Mouse (Mus musculus) intestine, embryonic 14.5 days (tissue): ENCODE measurements around the gene Elovl4. TPM values are rescaled to one million over a fixed set of nuclear protein-coding genes. Genes with fewer than 3 reads are reported as not detected.
A peak's percentile ranks its signal among the peaks of the same experiment; 100 is the strongest.

Experiments used
- ATAC-seq: fragments of 200-750 bp; cut with Nextera tagmentation; replicated peaks from 2 replicates; pipeline ENCODE4 v1.8.0; 2017; ENCODE audit warnings: low read depth, moderate number of reproducible peaks, moderate TSS enrichment, moderate library complexity; ENCODE audit not compliant: low FRiP score, low TSS enrichment
- DNase-seq: peaks from one replicate; pipeline ENCODE4 v3.0.0-alpha.2; 2018; ENCODE audit warnings: low spot score
- H3K27ac ChIP-seq: fragments of 300-500 bp; sonication (generic); 2 replicates; pipeline ENCODE4 v1.5.1; 2014; ENCODE audit warnings: low read depth, mild to moderate bottlenecking, control low read depth
- H3K27me3 ChIP-seq: fragments of 300-500 bp; sonication (generic); replicated peaks from 2 replicates; pipeline ENCODE4 v1.6.1; 2014; ENCODE audit warnings: low read length, control low read depth; ENCODE audit not compliant: control insufficient read depth, insufficient read depth
- H3K36me3 ChIP-seq: fragments of 300-500 bp; sonication (generic); 2 replicates; pipeline ENCODE4 v1.6.1; 2014; ENCODE audit warnings: low read length, control low read depth; ENCODE audit not compliant: control insufficient read depth, insufficient read depth
- H3K4me1 ChIP-seq: fragments of 300-500 bp; sonication (generic); replicated peaks from 2 replicates; pipeline ENCODE4 v1.6.1; 2014; ENCODE audit warnings: low read length, control low read depth, mixed read lengths; ENCODE audit not compliant: control insufficient read depth, insufficient read depth
- H3K4me2 ChIP-seq: fragments of 300-500 bp; sonication (generic); 2 replicates; pipeline ENCODE4 v1.6.1; 2014; ENCODE audit warnings: low read length
- H3K4me3 ChIP-seq: fragments of 300-500 bp; sonication (generic); 2 replicates; pipeline ENCODE4 v1.5.1; 2014; ENCODE audit warnings: low read depth, low read length, control low read depth, mixed read lengths
- H3K9ac ChIP-seq: fragments of 300-500 bp; sonication (generic); 2 replicates; pipeline ENCODE4 v1.6.1; 2014; ENCODE audit warnings: mild to moderate bottlenecking, low read length
- H3K9me3 ChIP-seq: fragments of 300-500 bp; sonication (generic); 2 replicates; pipeline ENCODE4 v1.6.1; 2016; ENCODE audit warnings: low read length, control low read depth; ENCODE audit not compliant: control insufficient read depth
- WGBS: fragments of 180-500 bp; shearing (Covaris S2); extraction: QIAGEN DNeasy Blood & Tissue Kit; methylation state at CpG from one replicate; pipeline ENCODE4 v1.1.7; 2014; 5-methylcytosine and 5-hydroxymethylcytosine counted together
- polyA plus RNA-seq: library from polyadenylated mRNA; unstranded; fragments of >200 nt; fragmentation: Nextera tagmentation; extraction: Ambion mirVana; gene quantifications from 2 replicates; pipeline ENCODE4 v1.2.1, GENCODE M21; 2014

Elovl4 gene
- polyA plus RNA-seq, 1 experiment from 2014 or later: 9.3 TPM

- H3K4me1 ChIP-seq: no peaks in the 10 kb centered on the region
- H3K4me2 ChIP-seq: no peak overlapping the region
- no peaks in the 10 kb centered on the region for H3K36me3 ChIP-seq
- H3K27ac ChIP-seq: no peak overlapping the region
- ATAC-seq (no peak), DNase-seq (no peak)
- H3K9ac ChIP-seq: no peak overlapping the region
- 83% methylated on average over 7 of the region's 7 CpGs for WGBS
- no peaks in the 10 kb centered on the region for H3K27me3 ChIP-seq
- no peak overlapping the region for H3K4me3 ChIP-seq
- no peaks in the 10 kb centered on the region for H3K9me3 ChIP-seq
Observed at GRCm38 (mm10) chr9:83819188-83819587, 13.1 kb upstream of the Elovl4 start.

GRCm38 (mm10) chr9:83807562-83807961 lies 1.5 kb upstream of the Elovl4 start:
- Histone ChIP-seq H3K9ac (no peak overlapping the region), H3K9me3 (no peaks in the 10 kb centered on the region), H3K27ac (no peak overlapping the region), H3K4me2 (no peak overlapping the region), H3K27me3 (peaks cover 29% of the 10 kb centered on the region), H3K36me3 (no peaks in the 10 kb centered on the region), H3K4me1 (peaks cover 6% of the 10 kb centered on the region; the same call in 1 of the 2 replicates), H3K4me3 (no peak overlapping the region)
- ATAC-seq: no peak
- 7% methylated on average over 2 of the region's 2 CpGs for WGBS
- DNase-seq: no peak

GRCm38 (mm10) chr9:83805164-83805976 lies 707 bp downstream of the Elovl4 start:
- Histone ChIP-seq H3K27ac (peak overlapping the region; percentile 47), H3K4me2 (peak overlapping the region; percentile 97), H3K36me3 (no peaks in the 10 kb centered on the region), H3K9ac (peak overlapping the region; percentile 51), H3K4me3 (peak overlapping the region; percentile 70), H3K27me3 (peaks cover 29% of the 10 kb centered on the region), H3K9me3 (no peaks in the 10 kb centered on the region), H3K4me1 (peaks cover 6% of the 10 kb centered on the region; the same call in 1 of the 2 replicates)
- DNase-seq (peak; percentile 77), ATAC-seq (peak; percentile 76)
- WGBS: under 1% methylated on average over 37 of the region's 37 CpGs

GRCm38 (mm10) chr9:83804341-83804740 lies 1.7 kb downstream of the Elovl4 start:
- WGBS: 60% methylated on average over 13 of the region's 13 CpGs
- H3K36me3 ChIP-seq: no peaks in the 10 kb centered on the region
- H3K4me3 ChIP-seq: no peak overlapping the region
- H3K27me3 ChIP-seq: peaks cover 29% of the 10 kb centered on the region
- ATAC-seq (no peak), DNase-seq (no peak)
- peak overlapping the region; percentile 97 for H3K4me2 ChIP-seq
- no peaks in the 10 kb centered on the region for H3K9me3 ChIP-seq
- H3K4me1 ChIP-seq: peaks cover 6% of the 10 kb centered on the region; the same call in 1 of the 2 replicates
- no peak overlapping the region for H3K27ac ChIP-seq
- H3K9ac ChIP-seq: no peak overlapping the region

- Histone ChIP-seq H3K27ac (no peak overlapping the region), H3K9me3 (no peaks in the 10 kb centered on the region), H3K27me3 (no peaks in the 10 kb centered on the region), H3K4me1 (no peaks in the 10 kb centered on the region), H3K9ac (no peak overlapping the region), H3K4me2 (no peak overlapping the region), H3K4me3 (no peak overlapping the region), H3K36me3 (no peaks in the 10 kb centered on the region)
- WGBS: 86% methylated on average over 8 of the region's 8 CpGs
- DNase-seq (no peak), ATAC-seq (no peak)
Observed at GRCm38 (mm10) chr9:83797898-83798297, 8.2 kb downstream of the Elovl4 start.

GRCm38 (mm10) chr9:83796875-83797274 lies 9.2 kb downstream of the Elovl4 start:
- H3K4me1 ChIP-seq: no peaks in the 10 kb centered on the region
- no peaks in the 10 kb centered on the region for H3K27me3 ChIP-seq
- WGBS: 85% methylated on average over 7 of the region's 7 CpGs
- no peaks in the 10 kb centered on the region for H3K9me3 ChIP-seq
- H3K9ac ChIP-seq: no peak overlapping the region
- H3K4me2 ChIP-seq: no peak overlapping the region
- no peak for ATAC-seq
- no peak overlapping the region for H3K27ac ChIP-seq
- no peaks in the 10 kb centered on the region for H3K36me3 ChIP-seq
- H3K4me3 ChIP-seq: no peak overlapping the region
- DNase-seq: no peak

GRCm38 (mm10) chr9:83789326-83789725 lies 16.8 kb downstream of the Elovl4 start:
- Histone ChIP-seq H3K9me3 (no peaks in the 10 kb centered on the region), H3K9ac (no peak overlapping the region), H3K27ac (no peak overlapping the region), H3K36me3 (no peaks in the 10 kb centered on the region), H3K4me2 (no peak overlapping the region), H3K4me1 (no peaks in the 10 kb centered on the region), H3K27me3 (no peaks in the 10 kb centered on the region), H3K4me3 (no peak overlapping the region)
- WGBS: 93% methylated on average over 6 of the region's 6 CpGs
- no peak for ATAC-seq
- DNase-seq: no peak

GRCm38 (mm10) chr9:83785501-83785900 lies 20.6 kb downstream of the Elovl4 start:
- 69% methylated on average over 1 of the region's 1 CpGs for WGBS
- ATAC-seq: no peak
- 0 out of 2 replicates have a peak, but pooled peaks cover 5% of the 10 kb centered on the region for H3K36me3 ChIP-seq

More at GRCm38 (mm10) chr9:83785501-83785900, 20.6 kb downstream of the Elovl4 start:
- Histone ChIP-seq H3K9me3 (no peaks in the 10 kb centered on the region), H3K4me2 (no peak overlapping the region), H3K9ac (no peak overlapping the region), H3K27ac (no peak overlapping the region), H3K27me3 (no peaks in the 10 kb centered on the region), H3K4me1 (no peaks in the 10 kb centered on the region), H3K4me3 (no peak overlapping the region)
- no peak for DNase-seq
